Mouse (Mus musculus): ENCODE measurements around the gene Itgb6. TPM values are rescaled to one million over a fixed set of nuclear protein-coding genes. Genes with fewer than 3 reads are reported as not detected.

The Itgb6 gene
- polyA plus RNA-seq, 1 experiment from 2014 or later, result 12.6 TPM

- WGBS, result 74% methylated on average over 13 of the region's 13 CpGs
- Histone ChIP-seq H3K4me3 (ENCODE audit: low read length) (no peak overlapping the region), H3K27ac (ENCODE audit: low read length) (no peak overlapping the region), H3K4me2 (ENCODE audit: low read depth, low read length) (no peak overlapping the region), H3K36me3 (ENCODE audit: control insufficient read depth, insufficient read depth, low read length) (no peaks in the 10 kb centered on the region), H3K27me3 (replicated peaks; ENCODE audit: control insufficient read depth, insufficient read depth, low read length) (no peaks in the 10 kb centered on the region), H3K4me1 (ENCODE audit: control insufficient read depth, insufficient read depth, low read length) (peaks cover 15% of the 10 kb centered on the region; the same call in 1 of the 2 replicates), H3K9ac (ENCODE audit: low read depth, low read length) (no peak overlapping the region), H3K9me3 (ENCODE audit: control insufficient read depth, low read length) (no peaks in the 10 kb centered on the region)
- no peak for ATAC-seq
Measured at GRCm38 (mm10) chr2:60715771-60716170, 6.7 kb downstream of the Itgb6 start.

GRCm38 (mm10) chr2:60714971-60715502, 7.4 kb downstream of the Itgb6 start:
- Histone ChIP-seq H3K27ac (ENCODE audit: low read length) (no peak overlapping the region), H3K4me3 (ENCODE audit: low read length) (no peak overlapping the region), H3K27me3 (replicated peaks; ENCODE audit: control insufficient read depth, insufficient read depth, low read length) (no peaks in the 10 kb centered on the region), H3K9ac (ENCODE audit: low read depth, low read length) (no peak overlapping the region), H3K4me1 (ENCODE audit: control insufficient read depth, insufficient read depth, low read length) (peaks cover 11% of the 10 kb centered on the region; the same call in 1 of the 2 replicates), H3K4me2 (ENCODE audit: low read depth, low read length) (no peak overlapping the region), H3K9me3 (ENCODE audit: control insufficient read depth, low read length) (no peaks in the 10 kb centered on the region), H3K36me3 (ENCODE audit: control insufficient read depth, insufficient read depth, low read length) (no peaks in the 10 kb centered on the region)
- no peak for ATAC-seq
- WGBS, result 63% methylated on average over 8 of the region's 8 CpGs

GRCm38 (mm10) chr2:60714475-60714874, 8.0 kb downstream of the Itgb6 start:
- Histone ChIP-seq H3K4me3 (ENCODE audit: low read length) (no peak overlapping the region), H3K27ac (ENCODE audit: low read length) (no peak overlapping the region), H3K4me2 (ENCODE audit: low read depth, low read length) (no peak overlapping the region), H3K9ac (ENCODE audit: low read depth, low read length) (no peak overlapping the region), H3K9me3 (ENCODE audit: control insufficient read depth, low read length) (no peaks in the 10 kb centered on the region), H3K27me3 (replicated peaks; ENCODE audit: control insufficient read depth, insufficient read depth, low read length) (no peaks in the 10 kb centered on the region), H3K36me3 (ENCODE audit: control insufficient read depth, insufficient read depth, low read length) (no peaks in the 10 kb centered on the region), H3K4me1 (ENCODE audit: control insufficient read depth, insufficient read depth, low read length) (peaks cover 11% of the 10 kb centered on the region; the same call in 1 of the 2 replicates)
- no peak for ATAC-seq
- WGBS, result 47% methylated on average over 7 of the region's 7 CpGs

- no peak overlapping the region for H3K4me2 ChIP-seq (ENCODE audit: low read depth, low read length)
- H3K4me1 ChIP-seq (ENCODE audit: control insufficient read depth, insufficient read depth, low read length), result peaks cover 11% of the 10 kb centered on the region; the same call in 1 of the 2 replicates
- no peaks in the 10 kb centered on the region for H3K9me3 ChIP-seq (ENCODE audit: control insufficient read depth, low read length)
- no peak overlapping the region for H3K9ac ChIP-seq (ENCODE audit: low read depth, low read length)
- H3K27ac ChIP-seq (ENCODE audit: low read length), result no peak overlapping the region
- H3K36me3 ChIP-seq (ENCODE audit: control insufficient read depth, insufficient read depth, low read length), result no peaks in the 10 kb centered on the region
- ATAC-seq, result 0 out of 2 replicates have a peak, but pooled peaks have one; percentile 22
- 43% methylated on average over 8 of the region's 8 CpGs for WGBS
- H3K27me3 ChIP-seq (replicated peaks; ENCODE audit: control insufficient read depth, insufficient read depth, low read length), result no peaks in the 10 kb centered on the region
- no peak overlapping the region for H3K4me3 ChIP-seq (ENCODE audit: low read length)
Measured at GRCm38 (mm10) chr2:60713857-60714256, 8.6 kb downstream of the Itgb6 start.

- no peak overlapping the region for H3K27ac ChIP-seq (ENCODE audit: low read length)
Measured at GRCm38 (mm10) chr2:60712891-60713290, 9.6 kb downstream of the Itgb6 start.

GRCm38 (mm10) chr2:60712483-60712882, 10.0 kb downstream of the Itgb6 start:
- no peak overlapping the region for H3K27ac ChIP-seq (ENCODE audit: low read length)
- ATAC-seq, result no peak
- no peak overlapping the region for H3K9ac ChIP-seq (ENCODE audit: low read depth, low read length)
- WGBS, result 73% methylated on average over 6 of the region's 6 CpGs
- no peak overlapping the region for H3K4me2 ChIP-seq (ENCODE audit: low read depth, low read length)
- no peaks in the 10 kb centered on the region for H3K36me3 ChIP-seq (ENCODE audit: control insufficient read depth, insufficient read depth, low read length)
- no peaks in the 10 kb centered on the region for H3K9me3 ChIP-seq (ENCODE audit: control insufficient read depth, low read length)
- no peaks in the 10 kb centered on the region for H3K27me3 ChIP-seq (replicated peaks; ENCODE audit: control insufficient read depth, insufficient read depth, low read length)
- no peak overlapping the region for H3K4me3 ChIP-seq (ENCODE audit: low read length)
- peaks cover 11% of the 10 kb centered on the region; the same call in 1 of the 2 replicates for H3K4me1 ChIP-seq (ENCODE audit: control insufficient read depth, insufficient read depth, low read length)

More at GRCm38 (mm10) chr2:60712891-60713290, 9.6 kb downstream of the Itgb6 start:
- Histone ChIP-seq H3K9me3 (ENCODE audit: control insufficient read depth, low read length) (no peaks in the 10 kb centered on the region), H3K36me3 (ENCODE audit: control insufficient read depth, insufficient read depth, low read length) (no peaks in the 10 kb centered on the region), H3K4me3 (ENCODE audit: low read length) (no peak overlapping the region), H3K4me1 (ENCODE audit: control insufficient read depth, insufficient read depth, low read length) (peaks cover 11% of the 10 kb centered on the region; the same call in 1 of the 2 replicates), H3K27me3 (replicated peaks; ENCODE audit: control insufficient read depth, insufficient read depth, low read length) (no peaks in the 10 kb centered on the region), H3K4me2 (ENCODE audit: low read depth, low read length) (no peak overlapping the region), H3K9ac (ENCODE audit: low read depth, low read length) (no peak overlapping the region)
- 83% methylated on average over 5 of the region's 5 CpGs for WGBS
- ATAC-seq, result no peak

- Histone ChIP-seq H3K4me2 (ENCODE audit: low read depth, low read length) (no peak overlapping the region), H3K4me3 (ENCODE audit: low read length) (no peak overlapping the region), H3K36me3 (ENCODE audit: control insufficient read depth, insufficient read depth, low read length) (no peaks in the 10 kb centered on the region), H3K9me3 (ENCODE audit: control insufficient read depth, low read length) (no peaks in the 10 kb centered on the region), H3K4me1 (ENCODE audit: control insufficient read depth, insufficient read depth, low read length) (peaks cover 5% of the 10 kb centered on the region; the same call in 1 of the 2 replicates), H3K9ac (ENCODE audit: low read depth, low read length) (no peak overlapping the region), H3K27me3 (replicated peaks; ENCODE audit: control insufficient read depth, insufficient read depth, low read length) (no peaks in the 10 kb centered on the region), H3K27ac (ENCODE audit: low read length) (no peak overlapping the region)
- ATAC-seq, result no peak
- WGBS, result 78% methylated on average over 7 of the region's 7 CpGs
Measured at GRCm38 (mm10) chr2:60711098-60711880, 11.2 kb downstream of the Itgb6 start.

- H3K27me3 ChIP-seq (replicated peaks; ENCODE audit: control insufficient read depth, insufficient read depth, low read length), result no peaks in the 10 kb centered on the region
Measured at GRCm38 (mm10) chr2:60710317-60710716, 12.1 kb downstream of the Itgb6 start.

GRCm38 (mm10) chr2:60708671-60709070, 13.8 kb downstream of the Itgb6 start:
- ATAC-seq, result no peak
- H3K4me3 ChIP-seq (ENCODE audit: low read length), result no peak overlapping the region
- no peak overlapping the region for H3K9ac ChIP-seq (ENCODE audit: low read depth, low read length)
- H3K9me3 ChIP-seq (ENCODE audit: control insufficient read depth, low read length), result no peaks in the 10 kb centered on the region
- H3K27me3 ChIP-seq (replicated peaks; ENCODE audit: control insufficient read depth, insufficient read depth, low read length), result no peaks in the 10 kb centered on the region
- no peak overlapping the region for H3K4me2 ChIP-seq (ENCODE audit: low read depth, low read length)
- H3K36me3 ChIP-seq (ENCODE audit: control insufficient read depth, insufficient read depth, low read length), result no peaks in the 10 kb centered on the region
- WGBS, result 48% methylated on average over 3 of the region's 3 CpGs
- H3K4me1 ChIP-seq (ENCODE audit: control insufficient read depth, insufficient read depth, low read length), result peaks cover 3% of the 10 kb centered on the region; the same call in 1 of the 2 replicates
- H3K27ac ChIP-seq (ENCODE audit: low read length), result no peak overlapping the region

More at GRCm38 (mm10) chr2:60710317-60710716, 12.1 kb downstream of the Itgb6 start:
- no peak overlapping the region for H3K4me3 ChIP-seq (ENCODE audit: low read length)
- peaks cover 5% of the 10 kb centered on the region; the same call in 1 of the 2 replicates for H3K4me1 ChIP-seq (ENCODE audit: control insufficient read depth, insufficient read depth, low read length)
- H3K27ac ChIP-seq (ENCODE audit: low read length), result no peak overlapping the region
- no peak overlapping the region for H3K9ac ChIP-seq (ENCODE audit: low read depth, low read length)
- no peak for ATAC-seq
- WGBS, result 78% methylated on average over 4 of the region's 4 CpGs
- no peaks in the 10 kb centered on the region for H3K9me3 ChIP-seq (ENCODE audit: control insufficient read depth, low read length)
- H3K36me3 ChIP-seq (ENCODE audit: control insufficient read depth, insufficient read depth, low read length), result no peaks in the 10 kb centered on the region
- H3K4me2 ChIP-seq (ENCODE audit: low read depth, low read length), result no peak overlapping the region

All from intestine, embryonic 16.5 days (tissue).